Mouse (Mus musculus): ENCODE measurements at regions not wholly inside any gene's neighbourhood (a gene's known extent, or its start where the extent isn't known, plus 50 kb on each side); places are given as distances from the start of the nearest gene placed in this dataset.

DNA sequence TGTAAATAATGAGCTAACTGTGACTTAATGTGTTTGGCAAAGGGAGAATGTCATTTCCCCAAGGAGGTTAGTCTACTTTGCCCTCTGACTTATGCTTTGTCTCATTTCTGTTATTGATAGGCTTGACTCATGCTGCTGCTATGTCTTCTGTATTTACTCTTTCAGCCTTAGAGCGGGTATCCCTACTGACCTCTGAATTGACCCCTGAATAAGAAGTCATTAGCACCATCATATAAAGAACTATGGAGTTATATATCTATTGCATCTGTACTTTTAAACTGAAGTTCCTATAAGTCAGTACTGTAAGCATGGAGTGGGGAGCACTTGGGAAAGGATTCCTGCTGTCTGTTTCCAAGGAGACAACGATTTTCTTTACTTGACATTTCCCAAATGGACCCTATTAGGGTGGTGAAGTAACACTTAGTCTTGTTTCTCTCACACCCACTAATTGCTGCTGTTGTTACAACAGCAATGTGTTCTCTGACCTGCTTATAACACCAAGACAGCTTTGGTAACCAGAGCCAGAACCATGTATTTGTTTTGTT, 75.3 kb upstream of the Cwc22 start:
- peak; percentile 70 for DNase-seq (ENCODE audit: extremely low spot score, low read depth, low spot score)

DNA sequence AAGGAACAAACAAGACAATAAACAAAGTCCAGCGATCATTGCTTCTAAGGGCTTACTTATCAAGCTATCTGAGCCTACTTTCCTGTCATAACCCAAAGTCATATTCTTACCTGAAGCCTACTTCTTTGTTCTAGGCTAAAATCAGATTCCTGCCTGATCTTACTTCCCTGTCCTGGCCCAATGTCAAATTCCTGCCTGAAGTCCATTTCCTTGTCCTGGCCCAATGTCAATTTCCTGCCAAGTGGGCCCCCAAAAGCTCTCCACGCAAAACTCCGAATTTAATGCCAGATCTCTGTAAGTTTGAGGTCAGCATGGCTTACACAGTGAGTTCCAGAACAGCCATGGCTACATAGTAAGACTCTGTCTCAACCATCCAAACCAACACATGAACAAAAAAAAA, 74.3 kb upstream of the Cwc22 start:
- no peak for DNase-seq (ENCODE audit: extremely low spot score, low read depth, low spot score)

DNA sequence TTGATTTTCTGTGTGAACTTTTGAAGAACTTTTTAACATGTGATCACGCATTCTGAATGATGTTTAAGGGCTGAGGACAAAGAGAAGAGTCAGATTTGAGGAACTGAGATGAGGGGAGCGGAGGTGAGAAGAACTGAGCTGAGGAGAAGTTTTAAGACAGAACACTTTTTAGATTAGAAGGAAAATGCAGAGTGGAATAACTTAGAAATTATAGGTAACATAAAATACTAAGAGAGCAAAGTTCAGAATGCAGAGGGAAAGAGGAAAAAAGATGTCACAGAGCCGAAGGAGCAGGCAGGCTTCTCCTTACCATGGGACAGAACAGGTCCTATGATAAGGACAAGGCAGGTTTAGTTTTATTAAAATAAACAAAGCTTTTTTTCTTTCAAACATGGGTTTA, 73.7 kb upstream of the Cwc22 start:
- no peak for DNase-seq (ENCODE audit: extremely low spot score, low read depth, low spot score)

DNA sequence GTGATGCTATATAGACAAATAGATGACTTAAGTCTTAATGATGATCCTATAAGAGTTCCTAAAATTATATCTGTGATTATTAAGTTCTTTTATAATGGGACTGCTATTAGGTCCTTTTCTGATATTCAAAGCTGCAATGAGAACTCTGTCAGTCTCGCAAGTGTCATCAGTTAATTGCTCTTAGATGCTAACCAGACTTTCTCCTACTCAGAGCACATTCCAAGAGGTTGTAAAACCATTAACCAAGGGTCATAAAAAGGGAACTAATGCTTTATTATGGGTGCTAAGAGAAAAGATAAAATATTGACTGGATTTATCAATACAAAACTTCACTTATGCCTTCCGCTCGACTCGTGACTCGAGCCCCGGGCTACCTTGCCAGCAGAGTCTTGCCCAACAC, 66.3 kb upstream of the Cwc22 start:
- peak; percentile 12 for DNase-seq (ENCODE audit: extremely low spot score, low read depth, low spot score)

DNA sequence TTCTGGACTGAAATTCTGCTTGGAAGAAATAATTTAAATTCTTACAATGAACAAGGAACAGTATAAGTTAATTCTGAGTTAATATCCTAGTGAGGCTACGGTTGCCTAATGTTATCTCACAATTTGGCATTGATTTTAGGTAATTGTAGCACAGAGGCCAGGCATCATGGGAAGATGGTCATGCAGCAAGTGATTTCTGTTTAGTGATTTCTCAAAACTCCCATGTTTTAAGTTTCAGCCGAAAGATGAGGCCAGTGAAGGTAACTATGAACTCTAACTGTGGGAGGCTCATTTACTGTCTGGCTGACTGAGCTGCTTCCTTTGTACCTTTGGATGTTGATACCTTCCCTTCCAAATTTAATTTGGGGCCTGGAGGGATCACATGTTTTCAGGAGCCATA, 65.6 kb upstream of the Cwc22 start:
- peak; percentile 10 for DNase-seq (ENCODE audit: extremely low spot score, low read depth, low spot score)

DNA sequence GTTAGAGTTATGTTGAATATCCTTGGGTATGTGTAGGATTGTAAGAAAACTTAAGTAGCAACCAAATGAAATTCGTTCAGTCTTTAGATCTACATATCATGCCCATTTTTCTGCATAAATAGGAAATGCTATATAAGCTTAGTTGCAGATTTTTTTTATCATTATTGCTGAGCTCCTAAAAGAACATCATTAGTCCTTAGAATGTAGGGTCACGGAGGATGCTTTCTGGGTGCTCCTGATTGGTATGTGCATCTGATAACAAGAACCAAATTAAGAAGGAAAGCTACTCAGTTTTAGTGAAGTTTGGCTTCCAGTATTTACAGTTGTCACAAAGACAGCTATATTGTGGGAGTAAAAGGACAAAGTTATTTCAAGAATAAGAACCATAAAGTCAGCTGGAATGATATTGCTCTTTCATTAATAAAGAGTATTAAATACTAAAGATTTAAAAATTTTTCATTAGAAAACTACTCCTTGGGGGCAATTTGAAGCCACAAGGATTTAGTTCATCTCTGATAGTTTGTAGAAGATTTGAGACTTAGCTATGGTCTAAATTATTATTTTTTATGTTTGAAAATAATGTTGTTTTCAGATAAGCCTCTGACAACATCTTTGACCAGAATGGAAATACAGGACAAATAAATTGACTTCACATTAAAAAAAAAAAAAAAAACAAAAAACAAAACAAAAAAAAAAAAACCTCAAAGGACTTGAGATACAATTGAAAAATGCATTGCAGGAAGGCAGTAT, 65.1 kb upstream of the Cwc22 start:
- peak; percentile 24 for DNase-seq (ENCODE audit: extremely low spot score, low read depth, low spot score)

DNA sequence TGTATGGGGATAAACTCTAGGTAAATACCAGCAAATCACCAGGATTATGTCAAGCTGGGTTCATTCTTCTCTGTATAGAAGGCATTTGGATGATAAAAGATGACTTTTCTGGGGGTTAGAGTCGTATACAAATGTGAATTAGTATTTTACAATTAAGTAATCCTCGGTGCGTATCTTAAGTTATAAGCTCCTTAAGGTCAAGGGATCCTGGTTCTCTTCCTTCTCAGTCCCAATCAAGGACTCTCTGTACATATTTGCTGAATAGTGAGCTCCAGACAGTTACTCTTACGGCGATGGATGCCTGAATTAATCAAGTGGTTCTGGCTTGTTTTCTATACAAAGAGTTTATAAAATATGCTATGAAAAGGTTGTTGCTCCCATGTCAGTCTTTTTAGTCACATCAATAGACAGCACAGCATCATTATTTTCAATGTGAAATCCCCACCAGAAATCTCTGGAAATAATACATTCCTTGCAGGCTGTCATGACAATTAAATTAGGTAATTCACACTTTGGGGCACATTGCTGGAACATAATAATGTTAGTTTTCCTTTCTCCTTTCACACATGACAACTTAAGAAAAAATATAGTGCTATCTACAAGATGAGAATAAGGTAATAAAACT, 64.0 kb upstream of the Cwc22 start:
- peak; percentile 12 for DNase-seq (ENCODE audit: extremely low spot score, low read depth, low spot score)

DNA sequence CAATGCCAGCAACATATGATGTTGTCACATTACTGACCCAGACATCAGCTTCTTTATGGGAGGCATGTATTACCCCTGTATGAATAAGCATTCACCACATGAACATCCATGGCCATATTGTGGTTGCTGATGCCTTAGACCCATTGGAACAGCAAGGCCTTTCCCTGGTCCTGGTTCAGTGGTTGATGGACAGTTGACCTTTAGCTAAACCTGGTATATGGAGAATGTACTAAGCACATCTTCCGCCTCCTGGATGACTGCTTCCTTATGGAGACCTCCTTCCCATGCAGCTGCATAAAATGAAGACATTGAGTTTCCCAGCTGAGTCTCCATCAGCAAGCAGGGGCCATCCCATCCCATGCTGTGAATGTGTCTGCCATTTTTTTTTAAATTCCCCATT, 61.9 kb upstream of the Cwc22 start:
- DNase-seq (ENCODE audit: extremely low spot score, low read depth, low spot score), result no peak

DNA sequence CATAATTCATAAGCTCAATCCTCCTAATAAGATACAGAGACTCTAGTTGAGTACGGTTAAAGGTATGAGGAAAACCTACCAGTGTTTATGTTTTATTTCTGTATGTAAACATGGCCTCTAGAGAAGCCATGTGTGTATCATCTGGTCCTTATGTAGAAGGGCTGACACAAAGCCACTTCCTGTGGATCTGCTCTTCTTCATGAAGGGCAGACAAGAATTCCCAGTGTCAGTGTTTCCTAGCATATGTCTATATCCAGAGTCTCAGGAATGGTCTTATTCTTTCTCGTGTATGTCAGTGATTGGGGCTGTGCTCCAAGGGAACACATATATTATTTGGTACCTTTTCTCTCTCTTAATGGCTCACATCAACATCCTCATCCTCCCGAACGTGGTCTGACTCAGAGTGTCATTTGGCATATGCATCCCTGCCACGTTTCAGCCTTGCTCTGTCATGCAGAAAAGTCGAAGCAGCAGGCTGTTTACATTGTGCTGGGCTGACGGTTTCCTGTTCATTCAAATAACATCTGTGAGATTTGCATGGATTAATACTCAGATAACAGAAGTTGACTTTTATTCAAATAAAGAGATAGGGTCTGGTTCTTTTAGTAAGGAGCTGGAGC, 59.3 kb upstream of the Cwc22 start:
- DNase-seq (ENCODE audit: extremely low spot score, low read depth, low spot score), result no peak

DNA sequence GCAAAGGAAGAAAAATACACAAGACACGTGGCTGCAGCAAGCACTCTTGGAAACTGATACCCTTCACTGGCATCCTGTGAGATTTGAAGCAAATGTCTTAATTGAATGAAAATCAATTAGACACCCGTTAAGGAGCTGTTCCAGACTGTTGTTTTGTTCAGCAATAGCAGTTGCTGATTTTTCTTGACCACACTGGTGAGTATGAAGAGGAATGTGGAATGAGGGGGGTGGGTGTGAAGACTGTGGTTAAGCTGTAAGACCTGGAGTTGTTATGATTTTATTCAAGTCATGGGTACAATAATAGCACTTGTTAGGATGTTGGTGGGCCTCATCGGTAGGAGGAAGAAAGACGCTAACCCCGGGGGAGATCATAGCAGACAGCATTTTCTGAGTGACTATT, 58.3 kb upstream of the Cwc22 start:
- DNase-seq (ENCODE audit: extremely low spot score, low read depth, low spot score), result no peak
